Mouse (Mus musculus) brain, adult 2 months (tissue): Measurements from ENCODE around the gene Rcan2.
"Not testable (repeated sequence)": the region's sequence is repeated elsewhere in the genome, so short reads cannot be mapped to it uniquely, and the experiment has no call there.

Experiments
- DNase-seq: peaks from one replicate; pipeline ENCODE4 v3.0.0; 2011; ENCODE audit warnings: low read depth, low spot score

Rcan2 gene

GRCm38 (mm10) chr17:43825411-43825785 is 24.2 kb downstream of the Rcan2 start:
- not testable (repeated sequence) for DNase-seq

- no peak for DNase-seq
These were observed 26.1 kb downstream of the Rcan2 start for GRCm38 (mm10) chr17:43827261-43827660.

- DNase-seq: no peak
These were observed 31.4 kb downstream of the Rcan2 start for GRCm38 (mm10) chr17:43832401-43833124.

- DNase-seq: peak; percentile 95
These were observed 39.1 kb downstream of the Rcan2 start for GRCm38 (mm10) chr17:43840208-43840607.

- DNase-seq: peak; percentile 71
These were observed 45.6 kb downstream of the Rcan2 start for GRCm38 (mm10) chr17:43846714-43847113.

- DNase-seq: no peak
These were observed 47.8 kb downstream of the Rcan2 start for GRCm38 (mm10) chr17:43848903-43849302.

GRCm38 (mm10) chr17:43855132-43855531 is 54.0 kb downstream of the Rcan2 start:
- DNase-seq: peak; percentile 85

- no peak for DNase-seq
These were observed 54.9 kb downstream of the Rcan2 start for GRCm38 (mm10) chr17:43856081-43856480.

GRCm38 (mm10) chr17:43868808-43869207 is 67.7 kb downstream of the Rcan2 start:
- peak; percentile 25 for DNase-seq

- DNase-seq: peak; percentile 86
These were observed 68.5 kb downstream of the Rcan2 start for GRCm38 (mm10) chr17:43869677-43870076.

- DNase-seq: no peak
These were observed 73.3 kb downstream of the Rcan2 start for GRCm38 (mm10) chr17:43874417-43874816.

GRCm38 (mm10) chr17:43877425-43877824 is 76.3 kb downstream of the Rcan2 start:
- DNase-seq: no peak

- peak; percentile 84 for DNase-seq
These were observed 81.9 kb downstream of the Rcan2 start for GRCm38 (mm10) chr17:43883016-43883415.

- no peak for DNase-seq
These were observed 85.1 kb downstream of the Rcan2 start for GRCm38 (mm10) chr17:43886262-43886661.

GRCm38 (mm10) chr17:43887931-43888330 is 86.8 kb downstream of the Rcan2 start:
- DNase-seq: peak; percentile 37

- DNase-seq: no peak
These were observed 96.2 kb downstream of the Rcan2 start for GRCm38 (mm10) chr17:43897346-43897745.

GRCm38 (mm10) chr17:43899405-43900092 is 98.4 kb downstream of the Rcan2 start:
- DNase-seq: peak; percentile 31

- no peak for DNase-seq
These were observed 99.0 kb downstream of the Rcan2 start for GRCm38 (mm10) chr17:43900133-43900532.

GRCm38 (mm10) chr17:43901474-43901873 is 100.3 kb downstream of the Rcan2 start:
- DNase-seq: no peak

- DNase-seq: peak; percentile 69
These were observed 102.9 kb downstream of the Rcan2 start for GRCm38 (mm10) chr17:43903807-43904771.

- DNase-seq: peak; percentile 84
These were observed 103.7 kb downstream of the Rcan2 start for GRCm38 (mm10) chr17:43904896-43905295.

- DNase-seq: no peak
These were observed 105.6 kb downstream of the Rcan2 start for GRCm38 (mm10) chr17:43906728-43907127.
